Mouse (Mus musculus) small intestine, adult 2 months (tissue): ENCODE measurements around the gene Garnl3. TPM values are rescaled to one million over a fixed set of nuclear protein-coding genes. Genes with fewer than 3 reads are reported as not detected.
A peak's percentile ranks its signal among the peaks of the same experiment; 100 is the strongest.

Experiments used
- H3K27ac ChIP-seq: fragments of 200-500 bp; 2 replicates; pipeline ENCODE4 v1.5.1; 2012; ENCODE audit warnings: low read depth, low read length, control low read depth, inconsistent platforms; ENCODE audit not compliant: insufficient read depth
- H3K27me3 ChIP-seq: fragments of 200-500 bp; 2 replicates; pipeline ENCODE4 v1.6.1; 2012; ENCODE audit warnings: mild to moderate bottlenecking, moderate library complexity, low read length, inconsistent platforms; ENCODE audit not compliant: control insufficient read depth, insufficient read depth
- H3K36me3 ChIP-seq: fragments of 200-500 bp; 2 replicates; pipeline ENCODE4 v1.6.1; 2012; ENCODE audit warnings: mild to moderate bottlenecking, low read length, control low read depth, inconsistent platforms; ENCODE audit not compliant: control insufficient read depth, insufficient read depth
- H3K4me1 ChIP-seq: fragments of 200-500 bp; 2 replicates; pipeline ENCODE4 v1.6.1; 2012; ENCODE audit warnings: low read length, inconsistent platforms, mixed read lengths; ENCODE audit not compliant: control insufficient read depth, insufficient read depth, insufficient read length
- H3K4me3 ChIP-seq: fragments of 200-500 bp; 2 replicates; pipeline ENCODE4 v1.5.1; 2012; ENCODE audit warnings: low read depth, mild to moderate bottlenecking, control low read depth, inconsistent platforms, low read length, moderate library complexity
- CTCF ChIP-seq: fragments of 200-500 bp; IDR thresholded peaks from 2 replicates; pipeline ENCODE4 v1.5.1; 2012; ENCODE audit warnings: low read depth, mild to moderate bottlenecking, control low read depth, inconsistent platforms, low read length, moderate library complexity, mixed read lengths; ENCODE audit not compliant: insufficient replicate concordance, insufficient read length; ENCODE audit errors: extremely low read depth
- POLR2A ChIP-seq: fragments of 200-500 bp; IDR thresholded peaks from 2 replicates; pipeline ENCODE4 v1.6.1; 2012; ENCODE audit warnings: low read depth, mild to moderate bottlenecking, control low read depth, inconsistent platforms, low read length, moderate library complexity
- WGBS: fragments of 180-500 bp; shearing (Covaris S2); methylation state at CpG from one replicate; pipeline ENCODE4 v1.1.7; 2018; 5-methylcytosine and 5-hydroxymethylcytosine counted together
- polyA plus RNA-seq: library from polyadenylated mRNA; depleted of rRNA; stranded (reverse); fragments of >200 nt; gene quantifications from 2 replicates; pipeline ENCODE4 v1.2.3, GENCODE M21; 2012

Garnl3 gene
- polyA plus RNA-seq, 1 experiment, result 2.0 TPM

- Histone ChIP-seq H3K4me3 (no peak overlapping the region), H3K4me1 (no peaks in the 10 kb centered on the region), H3K27ac (no peak overlapping the region), H3K27me3 (no peaks in the 10 kb centered on the region), H3K36me3 (no peaks in the 10 kb centered on the region)
- TF ChIP-seq POLR2A (no peak), CTCF (no peak)
- 73% methylated on average over 7 of the region's 7 CpGs for WGBS
Measured at GRCm38 (mm10) chr2:33086671-33087363, 44.6 kb downstream of the Garnl3 start.

GRCm38 (mm10) chr2:33086016-33086596 is 45.3 kb downstream of the Garnl3 start:
- H3K4me1 ChIP-seq, result no peaks in the 10 kb centered on the region
- no peaks in the 10 kb centered on the region for H3K27me3 ChIP-seq
- H3K36me3 ChIP-seq, result no peaks in the 10 kb centered on the region
- 73% methylated on average over 7 of the region's 7 CpGs for WGBS
- no peak overlapping the region for H3K27ac ChIP-seq
- no peak overlapping the region for H3K4me3 ChIP-seq
- no peak for TF ChIP-seq POLR2A
- no peak for TF ChIP-seq CTCF

- Histone ChIP-seq H3K27ac (no peak overlapping the region), H3K4me3 (no peak overlapping the region), H3K36me3 (no peaks in the 10 kb centered on the region), H3K27me3 (no peaks in the 10 kb centered on the region), H3K4me1 (no peaks in the 10 kb centered on the region)
- TF ChIP-seq POLR2A (no peak), CTCF (no peak)
- 81% methylated on average over 3 of the region's 3 CpGs for WGBS
Measured at GRCm38 (mm10) chr2:33084221-33084620, 47.2 kb downstream of the Garnl3 start.

GRCm38 (mm10) chr2:33080166-33080565 is 51.3 kb downstream of the Garnl3 start:
- 38% methylated on average over 4 of the region's 4 CpGs for WGBS
- Histone ChIP-seq H3K4me3 (no peak overlapping the region), H3K36me3 (no peaks in the 10 kb centered on the region)

GRCm38 (mm10) chr2:33077252-33077651 is 54.2 kb downstream of the Garnl3 start:
- peak; percentile 10; the same call in 1 of the 2 replicates for TF ChIP-seq CTCF
- TF ChIP-seq POLR2A, result no peak
- Histone ChIP-seq H3K27me3 (no peaks in the 10 kb centered on the region), H3K4me1 (no peaks in the 10 kb centered on the region), H3K27ac (no peak overlapping the region), H3K36me3 (no peaks in the 10 kb centered on the region), H3K4me3 (no peak overlapping the region)
- 34% methylated on average over 3 of the region's 3 CpGs for WGBS

More at GRCm38 (mm10) chr2:33080166-33080565, 51.3 kb downstream of the Garnl3 start:
- TF ChIP-seq POLR2A, result no peak
- TF ChIP-seq CTCF, result no peak
- Histone ChIP-seq H3K4me1 (no peaks in the 10 kb centered on the region), H3K27me3 (no peaks in the 10 kb centered on the region), H3K27ac (no peak overlapping the region)

GRCm38 (mm10) chr2:33074931-33075330 is 56.5 kb downstream of the Garnl3 start:
- Histone ChIP-seq H3K27ac (no peak overlapping the region), H3K4me1 (no peaks in the 10 kb centered on the region), H3K27me3 (no peaks in the 10 kb centered on the region), H3K36me3 (no peaks in the 10 kb centered on the region), H3K4me3 (no peak overlapping the region)
- TF ChIP-seq POLR2A (no peak), CTCF (no peak)
- WGBS, result 81% methylated on average over 2 of the region's 2 CpGs

GRCm38 (mm10) chr2:33074188-33074587 is 57.3 kb downstream of the Garnl3 start:
- H3K4me3 ChIP-seq, result no peak overlapping the region
- no peak overlapping the region for H3K27ac ChIP-seq
- no peaks in the 10 kb centered on the region for H3K27me3 ChIP-seq
- WGBS, result 43% methylated on average over 3 of the region's 3 CpGs
- TF ChIP-seq CTCF, result no peak
- no peaks in the 10 kb centered on the region for H3K36me3 ChIP-seq
- H3K4me1 ChIP-seq, result no peaks in the 10 kb centered on the region
